Mouse (Mus musculus) stomach, embryonic 15.5 days (tissue): ENCODE measurements around the gene Syde2. TPM values are rescaled to one million over a fixed set of nuclear protein-coding genes. Genes with fewer than 3 reads are reported as not detected.

Experiments used
- ATAC-seq: fragments of 200-750 bp; cut with Nextera tagmentation; 2 replicates; pipeline ENCODE4 v1.8.0; 2017; ENCODE audit warnings: low read depth, moderate number of reproducible peaks, moderate TSS enrichment; ENCODE audit not compliant: insufficient read depth, low FRiP score
- H3K27ac ChIP-seq: fragments of 300-500 bp; sonication (generic); 2 replicates; pipeline ENCODE4 v1.5.1; 2015; ENCODE audit warnings: mild to moderate bottlenecking, inconsistent platforms
- H3K27me3 ChIP-seq: fragments of 300-500 bp; sonication (generic); replicated peaks from 2 replicates; pipeline ENCODE4 v1.6.1; 2015; ENCODE audit warnings: inconsistent platforms
- H3K36me3 ChIP-seq: fragments of 300-500 bp; sonication (generic); 2 replicates; pipeline ENCODE4 v1.6.1; 2015; ENCODE audit warnings: inconsistent platforms
- H3K4me1 ChIP-seq: fragments of 300-500 bp; sonication (generic); 2 replicates; pipeline ENCODE4 v1.6.1; 2015; ENCODE audit warnings: inconsistent platforms
- H3K4me2 ChIP-seq: fragments of 300-500 bp; sonication (generic); 2 replicates; pipeline ENCODE4 v1.6.1; 2015; ENCODE audit warnings: mild to moderate bottlenecking, inconsistent platforms
- H3K4me3 ChIP-seq: fragments of 300-500 bp; sonication (generic); replicated peaks from 2 replicates; pipeline ENCODE4 v1.5.1; 2015; ENCODE audit warnings: inconsistent platforms
- H3K9ac ChIP-seq: fragments of 300-500 bp; sonication (generic); 2 replicates; pipeline ENCODE4 v1.6.1; 2015; ENCODE audit warnings: inconsistent platforms
- H3K9me3 ChIP-seq: fragments of 300-500 bp; sonication (generic); 2 replicates; pipeline ENCODE4 v1.6.1; 2016; ENCODE audit warnings: inconsistent platforms
- WGBS: fragments of 180-500 bp; shearing (Covaris S2); methylation state at CpG from one replicate; pipeline ENCODE4 v1.1.7; 2015; 5-methylcytosine and 5-hydroxymethylcytosine counted together
- polyA plus RNA-seq: library from polyadenylated mRNA; unstranded; fragments of >200 nt; fragmentation: Nextera tagmentation; extraction: Ambion mirVana; gene quantifications from 2 replicates; pipeline ENCODE4 v1.2.1, GENCODE M21; 2015

Syde2 gene
- polyA plus RNA-seq, 1 experiment from 2014 or later, result 2.1 TPM

GRCm38 (mm10) chr3:146017521-146017920 lies 29.9 kb downstream of the Syde2 start:
- Histone ChIP-seq H3K27ac (no peak overlapping the region), H3K4me3 (no peak overlapping the region), H3K4me2 (no peak overlapping the region), H3K9ac (no peak overlapping the region), H3K36me3 (peaks cover 14% of the 10 kb centered on the region), H3K9me3 (no peaks in the 10 kb centered on the region), H3K4me1 (no peaks in the 10 kb centered on the region), H3K27me3 (no peaks in the 10 kb centered on the region)
- WGBS, result 74% methylated on average over 9 of the region's 9 CpGs
- no peak for ATAC-seq

GRCm38 (mm10) chr3:146022232-146022631 lies 34.6 kb downstream of the Syde2 start:
- Histone ChIP-seq H3K27me3 (no peaks in the 10 kb centered on the region), H3K36me3 (no peaks in the 10 kb centered on the region), H3K9me3 (no peaks in the 10 kb centered on the region), H3K27ac (no peak overlapping the region), H3K4me1 (no peaks in the 10 kb centered on the region), H3K4me2 (no peak overlapping the region), H3K4me3 (no peak overlapping the region), H3K9ac (no peak overlapping the region)
- 90% methylated on average over 9 of the region's 9 CpGs for WGBS
- no peak for ATAC-seq

- Histone ChIP-seq H3K36me3 (no peaks in the 10 kb centered on the region), H3K4me3 (no peak overlapping the region), H3K9me3 (no peaks in the 10 kb centered on the region), H3K4me1 (no peaks in the 10 kb centered on the region; the same call in 1 of the 2 replicates), H3K27ac (no peak overlapping the region), H3K9ac (no peak overlapping the region), H3K27me3 (no peaks in the 10 kb centered on the region), H3K4me2 (no peak overlapping the region)
- no peak for ATAC-seq
- 80% methylated on average over 7 of the region's 7 CpGs for WGBS
Measured at GRCm38 (mm10) chr3:146024746-146025145, 37.1 kb downstream of the Syde2 start.

DNA sequence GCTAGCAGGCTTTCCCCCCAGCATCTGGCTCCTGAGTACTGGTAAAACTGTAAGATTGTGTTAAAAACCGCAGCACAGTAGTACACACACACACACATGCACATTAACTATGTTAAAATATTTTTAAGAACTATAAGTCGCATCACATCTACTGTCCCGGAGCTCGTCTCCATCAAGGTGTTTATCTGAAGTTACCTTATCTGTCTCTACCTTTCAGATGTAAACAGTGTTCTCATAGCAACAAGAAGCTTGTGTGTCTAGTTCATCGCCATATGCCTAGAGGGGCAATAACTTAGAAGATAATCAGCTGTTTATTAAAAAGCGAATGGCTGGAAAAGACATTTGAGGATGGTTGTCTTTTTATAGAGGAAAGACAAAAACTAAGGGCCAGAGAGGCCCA lies 37.8 kb downstream of the Syde2 start:
- Histone ChIP-seq H3K9ac (no peak overlapping the region), H3K4me2 (no peak overlapping the region), H3K36me3 (no peaks in the 10 kb centered on the region), H3K27ac (no peak overlapping the region), H3K4me3 (no peak overlapping the region), H3K4me1 (no peaks in the 10 kb centered on the region; the same call in 1 of the 2 replicates), H3K27me3 (no peaks in the 10 kb centered on the region), H3K9me3 (no peaks in the 10 kb centered on the region)
- no peak for ATAC-seq
- 74% methylated on average over 6 of the region's 6 CpGs for WGBS

DNA sequence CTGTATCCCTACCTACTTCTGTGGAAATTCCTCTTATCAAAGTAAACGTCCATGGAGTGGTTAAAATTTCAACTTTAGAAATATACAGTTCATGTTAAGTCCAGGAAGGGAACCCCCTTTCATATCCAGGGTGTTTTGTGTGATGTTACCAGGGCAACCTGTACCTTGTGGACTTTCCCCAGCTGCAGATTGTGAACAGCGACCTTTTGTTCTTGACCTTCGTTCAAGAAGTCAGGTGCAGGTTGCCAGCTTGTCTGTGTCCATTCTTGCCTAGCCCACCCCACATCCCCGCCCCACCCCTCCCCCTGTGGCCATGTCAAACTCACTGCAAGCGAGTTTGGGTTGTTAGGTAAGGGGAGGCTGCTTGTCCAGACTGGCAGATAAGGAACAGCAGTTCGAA lies 39.4 kb downstream of the Syde2 start:
- Histone ChIP-seq H3K4me3 (no peak overlapping the region), H3K27ac (peak overlapping the region; percentile 80), H3K27me3 (no peaks in the 10 kb centered on the region), H3K4me1 (no peaks in the 10 kb centered on the region; the same call in 1 of the 2 replicates), H3K36me3 (no peaks in the 10 kb centered on the region), H3K9me3 (no peaks in the 10 kb centered on the region), H3K9ac (no peak overlapping the region), H3K4me2 (no peak overlapping the region)
- ATAC-seq, result peak; percentile 87
- 29% methylated on average over 6 of the region's 6 CpGs for WGBS

- Histone ChIP-seq H3K36me3 (no peaks in the 10 kb centered on the region), H3K4me3 (no peak overlapping the region), H3K27me3 (no peaks in the 10 kb centered on the region), H3K9me3 (no peaks in the 10 kb centered on the region), H3K27ac (no peak overlapping the region), H3K4me1 (no peaks in the 10 kb centered on the region; the same call in 1 of the 2 replicates), H3K4me2 (no peak overlapping the region), H3K9ac (no peak overlapping the region)
- ATAC-seq, result no peak
- whole genome bisulfite sequencing, result 83% methylated on average over 2 of the region's 2 CpGs
Measured at GRCm38 (mm10) chr3:146028406-146028805, 40.7 kb downstream of the Syde2 start.

DNA sequence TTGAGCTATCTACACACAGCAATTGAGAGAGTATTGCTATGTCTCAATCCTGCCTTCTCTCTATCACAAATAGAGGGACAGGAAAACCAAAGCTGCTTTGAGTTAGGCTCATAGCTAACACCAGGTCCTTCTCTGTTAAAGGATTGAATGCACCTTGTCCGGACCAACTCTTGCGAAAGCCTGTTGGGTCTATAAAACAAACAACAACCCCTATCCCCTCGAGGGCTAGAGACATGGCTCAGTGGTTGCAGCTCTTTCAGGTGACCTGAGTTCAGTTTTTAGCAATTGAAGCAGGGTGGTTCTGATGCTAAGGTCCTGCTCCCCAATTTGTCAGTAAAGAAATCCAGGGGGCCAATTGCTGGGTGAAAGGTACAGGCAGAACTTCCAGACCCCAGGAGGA lies 41.6 kb downstream of the Syde2 start:
- Histone ChIP-seq H3K4me2 (no peak overlapping the region), H3K9ac (no peak overlapping the region), H3K27me3 (no peaks in the 10 kb centered on the region), H3K36me3 (no peaks in the 10 kb centered on the region), H3K4me1 (no peaks in the 10 kb centered on the region; the same call in 1 of the 2 replicates), H3K4me3 (no peak overlapping the region), H3K9me3 (no peaks in the 10 kb centered on the region), H3K27ac (no peak overlapping the region)
- 73% methylated on average over 3 of the region's 3 CpGs for WGBS
- no peak for ATAC-seq

GRCm38 (mm10) chr3:146030255-146030836 lies 42.7 kb downstream of the Syde2 start:
- no peak overlapping the region for H3K4me3 ChIP-seq
- H3K27me3 ChIP-seq, result no peaks in the 10 kb centered on the region
- no peak for ATAC-seq
- H3K9me3 ChIP-seq, result no peaks in the 10 kb centered on the region
- WGBS, result 16% methylated on average over 5 of the region's 5 CpGs
- H3K27ac ChIP-seq, result no peak overlapping the region
- no peak overlapping the region for H3K9ac ChIP-seq
- no peaks in the 10 kb centered on the region; the same call in 1 of the 2 replicates for H3K4me1 ChIP-seq
- no peaks in the 10 kb centered on the region for H3K36me3 ChIP-seq
- no peak overlapping the region for H3K4me2 ChIP-seq

- Histone ChIP-seq H3K4me3 (no peak overlapping the region), H3K9me3 (no peaks in the 10 kb centered on the region), H3K36me3 (no peaks in the 10 kb centered on the region), H3K4me2 (no peak overlapping the region), H3K4me1 (no peaks in the 10 kb centered on the region; the same call in 1 of the 2 replicates), H3K9ac (no peak overlapping the region), H3K27me3 (no peaks in the 10 kb centered on the region), H3K27ac (no peak overlapping the region)
- ATAC-seq, result no peak
- 81% methylated on average over 5 of the region's 5 CpGs for WGBS
Measured at GRCm38 (mm10) chr3:146032976-146033375, 45.3 kb downstream of the Syde2 start.

DNA sequence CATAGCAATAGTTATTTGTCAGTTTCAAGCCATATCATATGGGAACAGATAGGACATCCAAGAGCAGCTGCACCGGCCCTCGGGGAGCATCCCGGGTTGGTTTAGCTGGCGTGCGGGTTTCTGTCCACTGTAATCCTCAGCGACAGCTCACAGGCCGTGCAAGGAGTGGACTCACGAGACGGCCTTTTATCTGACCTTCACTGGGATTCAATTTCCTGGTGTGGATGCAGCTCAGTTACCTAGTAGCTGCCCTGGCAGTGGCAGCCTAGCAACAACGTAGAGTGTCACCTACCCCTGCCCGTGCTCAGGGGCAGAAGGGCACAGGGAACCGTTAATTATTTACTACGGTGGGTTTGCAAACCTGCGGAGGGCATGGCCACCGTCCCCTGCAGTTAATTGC lies 50.2 kb downstream of the Syde2 start:
- 38% methylated on average over 15 of the region's 15 CpGs for WGBS
- no peak overlapping the region for H3K4me3 ChIP-seq
- no peak overlapping the region for H3K4me2 ChIP-seq
- H3K9ac ChIP-seq, result no peak overlapping the region
- H3K9me3 ChIP-seq, result no peaks in the 10 kb centered on the region
- no peak overlapping the region for H3K27ac ChIP-seq
- no peaks in the 10 kb centered on the region for H3K36me3 ChIP-seq
- peak; percentile 54; the same call in 1 of the 2 replicates for ATAC-seq
- H3K4me1 ChIP-seq, result no peaks in the 10 kb centered on the region
- no peaks in the 10 kb centered on the region for H3K27me3 ChIP-seq

- 56% methylated on average over 12 of the region's 12 CpGs for WGBS
- H3K27ac ChIP-seq, result no peak overlapping the region
- no peaks in the 10 kb centered on the region for H3K9me3 ChIP-seq
- no peak overlapping the region for H3K4me2 ChIP-seq
- H3K27me3 ChIP-seq, result no peaks in the 10 kb centered on the region
- ATAC-seq, result no peak
- no peak overlapping the region for H3K4me3 ChIP-seq
- no peaks in the 10 kb centered on the region for H3K4me1 ChIP-seq
- H3K9ac ChIP-seq, result no peak overlapping the region
- H3K36me3 ChIP-seq, result no peaks in the 10 kb centered on the region
Measured at GRCm38 (mm10) chr3:146039132-146039903, 51.6 kb downstream of the Syde2 start.

DNA sequence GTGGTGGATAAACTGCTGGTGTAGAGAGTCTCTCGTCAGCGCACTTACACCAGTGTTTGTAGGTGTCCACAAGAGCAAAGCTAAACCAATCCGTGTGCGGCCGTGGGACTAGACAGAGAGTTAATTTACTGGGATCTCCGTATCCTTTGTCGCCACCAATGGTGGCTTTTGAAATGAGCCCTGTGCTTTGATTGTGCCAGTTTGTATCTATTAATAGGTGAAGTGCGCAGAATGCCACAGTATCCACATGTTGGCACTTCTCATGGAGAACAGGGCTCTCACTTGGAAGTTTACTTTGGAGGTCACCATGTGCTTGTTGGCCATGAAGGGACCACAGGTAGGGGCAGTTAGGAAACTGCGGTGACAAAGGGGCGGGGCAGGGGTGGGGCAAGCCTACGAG lies 53.7 kb downstream of the Syde2 start:
- Histone ChIP-seq H3K9me3 (no peaks in the 10 kb centered on the region), H3K27ac (no peak overlapping the region), H3K4me2 (no peak overlapping the region), H3K27me3 (no peaks in the 10 kb centered on the region), H3K9ac (no peak overlapping the region), H3K4me3 (no peak overlapping the region), H3K4me1 (no peaks in the 10 kb centered on the region), H3K36me3 (no peaks in the 10 kb centered on the region)
- ATAC-seq, result no peak
- WGBS, result 86% methylated on average over 11 of the region's 11 CpGs
